Mouse (Mus musculus) adrenal gland, adult (tissue): ENCODE data around the gene Pcdh8.

Experiments
- DNase-seq, 2 experiments: peaks; one replicate each; pipeline ENCODE4 v3.0.0; 2022 to 2023; ENCODE audit warnings: low spot score in 1 of 2; ENCODE audit not compliant: inconsistent age in 2 of 2

Gene Pcdh8

GRCm38 (mm10) chr14:79754601-79755222 lies 16.4 kb downstream of the Pcdh8 start:
- peak; percentile 11 to 53 for DNase-seq

- no peak for DNase-seq
These were observed 17.0 kb downstream of the Pcdh8 start for GRCm38 (mm10) chr14:79754157-79754556.

GRCm38 (mm10) chr14:79753733-79754132 lies 17.4 kb downstream of the Pcdh8 start:
- DNase-seq, result no peak

- DNase-seq, result no peak
These were observed 30.6 kb downstream of the Pcdh8 start for GRCm38 (mm10) chr14:79740515-79740914.

- DNase-seq, result no peak
These were observed 32.7 kb downstream of the Pcdh8 start for GRCm38 (mm10) chr14:79738441-79738840.

- peak in 1 of 2 experiments; percentile 24 for DNase-seq
These were observed 33.3 kb downstream of the Pcdh8 start for GRCm38 (mm10) chr14:79737642-79738379.

GRCm38 (mm10) chr14:79736781-79737180 lies 34.3 kb downstream of the Pcdh8 start:
- DNase-seq, result no peak

GRCm38 (mm10) chr14:79733501-79733900 lies 37.6 kb downstream of the Pcdh8 start:
- DNase-seq, result no peak

GRCm38 (mm10) chr14:79728811-79729210 lies 42.3 kb downstream of the Pcdh8 start:
- DNase-seq, result no peak

- no peak for DNase-seq
These were observed 47.0 kb downstream of the Pcdh8 start for GRCm38 (mm10) chr14:79724002-79724681.

- DNase-seq, result no peak
These were observed 48.9 kb downstream of the Pcdh8 start for GRCm38 (mm10) chr14:79722228-79722627.
